Mouse (Mus musculus) central nervous system, embryonic 11.5 days (tissue): ENCODE data around the gene Tbcc. TPM values are rescaled to one million over a fixed set of nuclear protein-coding genes. Genes with fewer than 3 reads are reported as not detected.

Source experiments
- polyA plus RNA-seq: library from polyadenylated mRNA; depleted of rRNA; stranded (reverse); fragments of >200 nt; gene quantifications from 2 replicates; pipeline ENCODE4 v1.2.3, GENCODE M21; 2012; rRNA removed

The Tbcc gene
- 31.5 and 56.9 TPM in 2 replicates for polyA plus RNA-seq

DNA sequence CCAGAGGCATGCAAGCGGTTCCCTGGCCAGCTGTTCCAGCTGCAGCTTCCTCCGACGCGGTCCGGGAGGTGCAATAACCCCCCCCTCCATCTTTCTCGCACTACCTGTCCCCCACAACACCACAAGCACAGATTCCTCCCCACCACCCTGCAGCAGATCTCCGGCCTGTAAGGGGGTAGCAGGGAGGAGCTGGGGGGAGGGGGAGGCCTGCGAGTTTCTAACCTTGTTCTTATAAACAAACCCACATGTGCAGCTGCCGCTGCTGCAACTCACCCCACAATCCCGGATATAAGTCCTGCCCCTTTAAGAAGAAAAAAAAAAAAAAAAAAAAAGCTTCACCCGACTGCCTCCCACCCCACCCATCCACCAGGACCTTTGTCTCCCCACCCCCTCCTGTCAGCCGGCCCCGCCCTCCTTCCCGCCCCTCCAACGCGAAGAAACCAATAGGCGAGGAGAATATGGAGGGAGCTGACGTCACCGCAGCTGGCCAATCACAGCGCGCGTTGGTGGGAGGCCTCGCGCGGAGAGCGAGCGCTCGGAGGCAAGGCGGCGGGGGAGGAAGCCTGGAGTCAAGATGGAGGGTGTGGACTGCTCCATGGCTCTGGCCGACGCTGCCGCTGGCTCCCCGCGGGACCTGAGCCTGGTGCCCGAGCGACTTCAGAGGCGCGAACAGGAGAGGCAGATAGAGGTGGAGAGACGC, at the start of gene Tbcc:
Gene Tbcc, plus strand, starts transcription at position 569 of the 700 bp plus-strand sequence.

DNA sequence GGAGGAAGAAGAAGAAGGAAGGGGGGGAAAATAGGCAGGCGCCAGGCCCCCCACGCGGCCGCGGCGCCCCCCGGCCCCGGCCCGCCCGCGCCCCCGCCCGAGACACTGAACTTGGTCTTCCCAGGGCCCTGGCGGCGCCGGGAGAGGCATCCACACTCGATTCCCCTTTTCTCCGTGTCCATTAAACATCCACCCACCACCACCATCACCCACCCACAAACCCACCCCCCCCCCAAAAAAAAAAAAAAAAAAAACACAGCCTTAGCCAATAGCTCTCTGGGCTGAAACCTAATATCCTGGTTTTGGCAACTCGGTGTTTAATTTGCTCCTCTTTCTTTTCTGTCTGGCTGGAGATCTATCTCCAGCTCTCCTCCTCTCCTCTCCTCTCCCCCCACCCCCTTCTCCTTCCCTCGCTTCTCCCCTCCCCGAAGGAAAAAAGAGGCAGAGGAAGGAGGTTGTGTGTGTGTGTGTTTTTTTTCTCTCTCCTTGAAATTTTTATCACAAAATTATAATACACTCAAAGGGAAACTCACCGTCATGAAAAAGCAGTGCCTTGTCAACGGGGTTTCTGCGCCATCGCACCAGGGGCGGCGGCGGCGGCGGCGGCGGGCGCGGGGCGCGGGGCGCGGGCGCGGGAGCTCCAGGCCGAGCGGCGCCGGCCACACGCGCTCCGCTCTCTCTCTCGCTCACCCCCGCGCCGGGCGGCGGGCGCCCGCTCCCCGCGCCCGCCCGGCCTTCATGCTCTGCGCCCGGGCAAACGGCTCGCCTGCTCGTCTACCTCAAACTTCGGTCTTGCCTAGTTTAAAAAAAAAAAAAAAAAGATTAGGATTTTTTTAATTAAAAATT, 32.4 kb upstream of the Tbcc start, which contains the start of gene Bicral:
Gene Bicral, minus strand, starts transcription at position 580 of the 846 bp plus-strand sequence.

DNA sequence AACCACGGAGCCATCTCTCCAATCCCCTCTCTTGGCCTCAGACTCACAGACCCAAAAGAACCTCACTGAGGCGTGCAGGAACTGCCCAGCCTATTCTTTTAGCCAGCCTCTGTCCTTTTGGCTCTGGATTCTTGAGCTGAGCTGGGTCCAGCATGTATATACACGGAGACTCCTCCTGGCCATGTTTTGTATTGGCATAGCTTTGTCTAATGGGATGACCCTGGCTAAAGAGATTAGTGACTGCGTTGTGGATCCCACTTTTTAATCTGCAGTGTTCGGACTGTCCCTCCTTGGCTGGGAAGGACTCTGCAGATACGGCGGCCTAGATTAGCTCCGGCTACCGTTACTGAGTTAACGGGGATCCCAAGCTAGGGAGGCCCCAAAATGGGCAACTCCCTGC, 19.7 kb downstream of the Tbcc start, which contains the start of gene Prph2:
Gene Prph2, plus strand, starts transcription at position 274 of the 400 bp plus-strand sequence.

Other genes with a start within 250 kb of the Tbcc start
- gene Klc4, start 244.7 kb upstream of the Tbcc start, polyA plus RNA-seq: 25.8 and 35.8 TPM in 2 replicates
- gene Mrpl2, start 244.5 kb upstream of the Tbcc start, polyA plus RNA-seq: 63.5 and 65.5 TPM in 2 replicates
- 89.0 and 89.5 TPM in 2 replicates for gene Cul7, start 240.3 kb upstream of the Tbcc start, polyA plus RNA-seq
- gene Rrp36, start 216.3 kb upstream of the Tbcc start, polyA plus RNA-seq: 43.1 and 50.9 TPM in 2 replicates
- gene Mea1, start 211.9 kb upstream of the Tbcc start, polyA plus RNA-seq: 117 and 118 TPM in 2 replicates
- gene Klhdc3, start 209.8 kb upstream of the Tbcc start, polyA plus RNA-seq: 94.0 and 115 TPM in 2 replicates
- 106 and 117 TPM in 2 replicates for gene Ppp2r5d, start 185.6 kb upstream of the Tbcc start, polyA plus RNA-seq
- 33.4 and 35.8 TPM in 2 replicates for gene Pex6, start 179.2 kb upstream of the Tbcc start, polyA plus RNA-seq
- 0.88 and 1.5 TPM in 2 replicates for gene Gnmt, start 161.5 kb upstream of the Tbcc start, polyA plus RNA-seq
- gene Cnpy3, start 138.5 kb upstream of the Tbcc start, polyA plus RNA-seq: 45.3 and 56.8 TPM in 2 replicates
- 0.16 and 0.22 TPM in 2 replicates for gene Ptcra, start 127.0 kb upstream of the Tbcc start, polyA plus RNA-seq
- gene 2310039H08Rik, start 118.0 kb upstream of the Tbcc start, polyA plus RNA-seq: 39.4 and 41.2 TPM in 2 replicates
- 145 and 156 TPM in 2 replicates for gene Rpl7l1, start 108.0 kb upstream of the Tbcc start, polyA plus RNA-seq
- 7.2 and 11.8 TPM in 2 replicates for gene Bicral, start 32.2 kb upstream of the Tbcc start, polyA plus RNA-seq
- gene Prph2, start 19.8 kb downstream of the Tbcc start, polyA plus RNA-seq: not detected in 2 replicates
- 23.9 and 29.9 TPM in 2 replicates for gene Ubr2, start 119.9 kb downstream of the Tbcc start, polyA plus RNA-seq